In genomic region chr1:54039062-54039461, GRCm38 (mm10) we compare ENCODE assay signal across 8 mouse cellular contexts.
DNase-seq lines count a peak whose midpoint lies in the region; ATAC-seq and TF ChIP-seq lines count a peak whose summit lies in the region.

No protein-coding gene starts in this region.

- H3K27me3 ChIP-seq in heart, adult 2 months (ENCODE audit: control insufficient read depth, insufficient read depth, low read length) = no peaks in the 10 kb centered on the region
- H3K27me3 ChIP-seq in heart, embryonic 12.5 days (replicated peaks) = no peaks in the 10 kb centered on the region
- no peaks in the 10 kb centered on the region for H3K27me3 ChIP-seq in embryonic facial prominence, embryonic 14.5 days (replicated peaks; ENCODE audit: control insufficient read depth, insufficient read depth, low read length)

- ATAC-seq in heart, embryonic 12.5 days (ENCODE audit: insufficient number of reproducible peaks, low FRiP score) = no peak
- no peak for ATAC-seq in embryonic facial prominence, embryonic 14.5 days (ENCODE audit: low read depth)

- H3K79me2 ChIP-seq in heart, adult 2 months (replicated peaks; ENCODE audit: control insufficient read depth, insufficient read depth, low read length) = no peaks in the 10 kb centered on the region

- H3K4me3 ChIP-seq in heart, adult 2 months = no peak overlapping the region
- no peak overlapping the region for H3K4me3 ChIP-seq in heart, embryonic 12.5 days
- no peak overlapping the region for H3K4me3 ChIP-seq in embryonic facial prominence, embryonic 14.5 days (ENCODE audit: low read depth, low read length)
- H3K4me3 ChIP-seq in olfactory bulb, adult 2 months (ENCODE audit: insufficient read depth, low read depth, low read length) = no peak overlapping the region

- H3K9me3 ChIP-seq in heart, embryonic 12.5 days (replicated peaks) = no peaks in the 10 kb centered on the region
- no peaks in the 10 kb centered on the region for H3K9me3 ChIP-seq in embryonic facial prominence, embryonic 14.5 days (ENCODE audit: control insufficient read depth, low read length)

- TF ChIP-seq EP300 in heart, adult 2 months (IDR thresholded peaks at IDR 0.05; ENCODE audit: insufficient read depth, low read depth, low read length) = no peak

- 15% methylated on average over 2 of the region's 2 CpGs for WGBS in heart, adult 2 months
- 32% methylated on average over 2 of the region's 2 CpGs for WGBS in heart, embryonic 12.5 days
- 31% methylated on average over 2 of the region's 2 CpGs for WGBS in embryonic facial prominence, embryonic 14.5 days
- 14% methylated on average over 2 of the region's 2 CpGs for WGBS in olfactory bulb, adult 2 months

- peak; percentile 96; the same call in 1 of the 2 replicates for TF ChIP-seq CTCF in heart, adult 2 months (IDR thresholded peaks at IDR 0.05)
- TF ChIP-seq CTCF in olfactory bulb, adult 2 months (IDR thresholded peaks at IDR 0.05; ENCODE audit: insufficient read depth, low read depth, low read length) = peak; percentile 44; the same call in 1 of the 2 replicates

- H3K27ac ChIP-seq in heart, adult 2 months = no peak overlapping the region
- no peak overlapping the region for H3K27ac ChIP-seq in heart, embryonic 12.5 days (ENCODE audit: poor library complexity, severe bottlenecking)
- H3K27ac ChIP-seq in embryonic facial prominence, embryonic 14.5 days (replicated peaks; ENCODE audit: low read depth, low read length) = no peak overlapping the region
- no peak overlapping the region for H3K27ac ChIP-seq in olfactory bulb, adult 2 months (ENCODE audit: insufficient read depth, low read depth, low read length)

- DNase-seq in heart, adult 2 months = peak in 1 of 2 experiments; percentile 22
- DNase-seq in 3T3-L1 (ENCODE audit: low read depth, low spot score) = peak; percentile 78
- peak; percentile 4 for DNase-seq in adrenal gland, postnatal 25 days
- peak; percentile 35 for DNase-seq in embryonic facial prominence, embryonic 14.5 days (ENCODE audit: low spot score)
- peak; percentile 17 to 41 for DNase-seq in kidney, postnatal 4 days
- no peak for DNase-seq in urinary bladder, postnatal 4 days (ENCODE audit: low spot score in 2 of 2)

- intact Hi-C loops in heart, adult 2 months (cut with DNase I) = loop anchor here (1.0 to 5.0 kb wide), 5 partner anchors 52 to 343 kb away; no protein-coding TSS in a partner anchor

- no peak overlapping the region for H3K4me2 ChIP-seq in heart, embryonic 12.5 days
- H3K4me2 ChIP-seq in embryonic facial prominence, embryonic 14.5 days (ENCODE audit: low read depth, low read length) = no peak overlapping the region

- TF ChIP-seq POLR2A in heart, adult 2 months (IDR thresholded peaks at IDR 0.05; ENCODE audit: insufficient read depth, low read depth, low read length) = no peak
- no peak for TF ChIP-seq POLR2A in olfactory bulb, adult 2 months (IDR thresholded peaks at IDR 0.05; ENCODE audit: insufficient read depth, low read depth, low read length)

- no peak overlapping the region for H3K9ac ChIP-seq in heart, adult 2 months (ENCODE audit: low read depth, low read length)
- no peak overlapping the region for H3K9ac ChIP-seq in heart, embryonic 12.5 days
- H3K9ac ChIP-seq in embryonic facial prominence, embryonic 14.5 days (ENCODE audit: low read depth, low read length) = no peak overlapping the region

- H3K36me3 ChIP-seq in heart, adult 2 months (ENCODE audit: control insufficient read depth, insufficient read depth, low read length) = no peaks in the 10 kb centered on the region
- H3K36me3 ChIP-seq in heart, embryonic 12.5 days = no peaks in the 10 kb centered on the region
- no peaks in the 10 kb centered on the region for H3K36me3 ChIP-seq in embryonic facial prominence, embryonic 14.5 days (ENCODE audit: control insufficient read depth, insufficient read depth, low read length)

- peaks cover 1% of the 10 kb centered on the region; the same call in 1 of the 2 replicates for H3K4me1 ChIP-seq in heart, adult 2 months (ENCODE audit: control insufficient read depth, insufficient read depth, low read length)
- peaks cover 6% of the 10 kb centered on the region; the same call in 1 of the 2 replicates for H3K4me1 ChIP-seq in heart, embryonic 12.5 days (replicated peaks)
- no peaks in the 10 kb centered on the region for H3K4me1 ChIP-seq in embryonic facial prominence, embryonic 14.5 days (ENCODE audit: control insufficient read depth, insufficient read depth, low read length)
- H3K4me1 ChIP-seq in olfactory bulb, adult 2 months (ENCODE audit: control insufficient read depth, insufficient read depth, low read length) = no peaks in the 10 kb centered on the region; the same call in 1 of the 2 replicates

Comparison
In these comparisons a context has a peak if more than half of its experiments do, and no peak if none do; other contexts are left out.
1. DNase-seq: peak in 3T3-L1 (single experiment), adrenal gland, postnatal 25 days (single experiment), embryonic facial prominence, embryonic 14.5 days (single experiment) and kidney, postnatal 4 days (2 of 2); none in urinary bladder, postnatal 4 days (0 of 2).